26 mouse cellular contexts compared by ENCODE assay signal in genomic region chr1:106656207-106656738, GRCm38 (mm10).
"Had no signal": no experiment of that assay in that cellular context is flagged by ENCODE, and none has a peak within 500 bp of the region (broad histone marks: within the 10 kb centered on the region; RNA-seq: fewer than 3 reads in every experiment).

No protein-coding gene starts in this region.

- DNase-seq: gastrocnemius, adult 2 months; gastrocnemius, postnatal 10 days; gastrocnemius, postnatal 25 days; heart, adult 2 months; heart, postnatal 10 days; heart, postnatal 4 days; kidney, adult 8-10 months; kidney, postnatal 14 days; kidney, postnatal 4 days; liver; liver, embryonic 13.5 days had no signal

- H3K9me3 ChIP-seq: heart, embryonic 12.5 days; hindbrain, embryonic 10.5 days; hindbrain, embryonic 12.5 days; intestine, embryonic 15.5 days; limb, embryonic 10.5 days; limb, embryonic 12.5 days; liver, embryonic 13.5 days; liver, embryonic 15.5 days had no signal

- H3K36me3 ChIP-seq: heart, embryonic 12.5 days; hindbrain, embryonic 10.5 days; hindbrain, embryonic 12.5 days; intestine, embryonic 15.5 days; limb, embryonic 10.5 days; limb, embryonic 12.5 days; liver, embryonic 13.5 days; liver, embryonic 15.5 days had no signal

- H3K4me3 ChIP-seq: gastrocnemius, adult 2 months; heart, adult 2 months; heart, embryonic 12.5 days; hindbrain, embryonic 10.5 days; hindbrain, embryonic 12.5 days; intestine, embryonic 15.5 days; layer of hippocampus, adult 2 months; left cerebral cortex, adult 2 months; limb, embryonic 10.5 days; limb, embryonic 12.5 days; liver, embryonic 13.5 days; liver, embryonic 15.5 days had no signal

- H3K9ac ChIP-seq: heart, embryonic 12.5 days; hindbrain, embryonic 12.5 days; hindbrain, embryonic 14.5 days; intestine, embryonic 15.5 days; limb, embryonic 12.5 days; liver, embryonic 13.5 days; liver, embryonic 15.5 days had no signal

- ATAC-seq: hindbrain, embryonic 16.5 days; inflammation-experienced regulatory T-cells, adult 6 months; intestine, embryonic 15.5 days; intestine, postnatal 0 days had no signal

- H3K4me2 ChIP-seq: heart, embryonic 12.5 days; hindbrain, embryonic 12.5 days; hindbrain, embryonic 14.5 days; intestine, embryonic 15.5 days; limb, embryonic 12.5 days; liver, embryonic 11.5 days; liver, embryonic 13.5 days; liver, embryonic 15.5 days had no signal

- H3K27ac ChIP-seq: gastrocnemius, adult 2 months; heart, adult 2 months; hindbrain, embryonic 10.5 days; hindbrain, embryonic 12.5 days; hindbrain, embryonic 14.5 days; intestine, embryonic 15.5 days; kidney, postnatal 0 days; layer of hippocampus, adult 2 months; left cerebral cortex, adult 2 months; limb, embryonic 10.5 days; limb, embryonic 12.5 days; liver, embryonic 13.5 days; liver, embryonic 15.5 days had no signal

- H3K4me1 ChIP-seq: hindbrain, embryonic 12.5 days; intestine, embryonic 15.5 days; limb, embryonic 10.5 days; limb, embryonic 12.5 days had no signal

- H3K27me3 ChIP-seq: heart, embryonic 12.5 days; hindbrain, embryonic 12.5 days; intestine, embryonic 15.5 days; limb, embryonic 12.5 days; liver, embryonic 13.5 days; liver, embryonic 15.5 days had no signal
